ENCODE assay signal across 11 mouse cellular contexts in the genomic region with DNA sequence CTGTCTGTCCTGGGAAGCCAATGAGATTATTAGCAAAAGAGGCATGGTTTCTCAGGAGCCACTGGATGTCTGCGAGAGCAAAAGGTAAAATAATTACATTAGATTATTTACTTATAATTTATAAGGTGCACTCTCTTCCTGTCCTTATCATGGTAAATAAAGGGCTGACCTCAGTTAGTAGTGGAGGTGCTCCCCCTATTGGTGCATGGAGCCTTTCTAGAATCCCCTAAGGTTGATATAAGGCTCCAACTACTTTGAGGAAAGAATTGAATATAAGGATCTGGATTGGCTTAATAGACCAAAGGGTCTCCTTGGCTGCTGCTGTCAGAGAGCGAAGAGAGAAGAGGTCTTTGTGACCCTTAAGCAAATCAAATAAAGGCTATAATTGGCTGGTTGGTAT. TPM values are rescaled to one million over a fixed set of nuclear protein-coding genes. Genes with fewer than 3 reads are reported as not detected.
DNase-seq lines count a peak whose midpoint lies in the region; ATAC-seq and TF ChIP-seq lines count a peak whose summit lies in the region.
"Had no signal": no experiment of that assay in that cellular context is flagged by ENCODE, and none has a peak within 500 bp of the region (broad histone marks: within the 10 kb centered on the region; RNA-seq: fewer than 3 reads in every experiment).

No protein-coding gene starts in this region.

- WGBS in lung, adult 2 months: 87% methylated on average over 2 of the region's 2 CpGs

- ATAC-seq in frontal cortex, adult (ENCODE audit: low TSS enrichment): no peak

- no peak for TF ChIP-seq POLR2A in lung, adult 2 months (IDR thresholded peaks at IDR 0.05; ENCODE audit: borderline replicate concordance, extremely low read depth, low read depth, low read length)

- no peak for TF ChIP-seq CTCF in lung, adult 2 months (IDR thresholded peaks at IDR 0.05; ENCODE audit: insufficient read depth, low read length)

- DNase-seq in adrenal gland, postnatal 25 days: peak; percentile 17
- DNase-seq in adrenal gland, adult 2 months: no peak
- peak; percentile 11 to 24 for DNase-seq in lung, adult 18-20 months
- DNase-seq in lung, adult 2 months: no peak
- DNase-seq in kidney, postnatal 14 days: peak; percentile 34
- peak; percentile 22 for DNase-seq in thymus, postnatal 0 days (ENCODE audit: low spot score)
- no peak for DNase-seq in MN1 (ENCODE audit: low spot score)
- DNase-seq: cerebellum, postnatal 36 days; gastrocnemius, postnatal 14 days had no signal

- H3K4me3 ChIP-seq in lung, adult 2 months (replicated peaks; ENCODE audit: extremely low read depth, low read depth, low read length): no peak overlapping the region
- H3K4me3 ChIP-seq: hindbrain, embryonic 15.5 days had no signal

- H3K4me1 ChIP-seq in lung, adult 2 months (ENCODE audit: control insufficient read depth, insufficient read depth, low read length): no peaks in the 10 kb centered on the region; the same call in 1 of the 2 replicates
- H3K4me1 ChIP-seq: hindbrain, embryonic 15.5 days had no signal

RNA-seq across cellular contexts. Expression of gene Tecpr2, which starts 14.5 kb away (rescaled TPM):
- 9.5 and 10.1 TPM in 2 replicates for total RNA-seq in adrenal gland, postnatal 25 days (2021)
- 1 to 10 TPM; 8.2 TPM for total RNA-seq in adrenal gland, adult 2 months (2021)
- polyA plus RNA-seq in adrenal gland, adult 2 months (2012; rRNA removed): 6.1 and 7.0 TPM in 2 replicates
- 5.2 and 5.3 TPM in 2 replicates for polyA plus RNA-seq in lung, adult 2 months (2012; rRNA removed)
- polyA plus RNA-seq in thymus, postnatal 0 days (2015; fragmentation: Nextera tagmentation; extraction: Ambion mirVana): 1.6 and 1.8 TPM in 2 replicates

RNA-seq across cellular contexts. Expression of gene Cinp, which starts 14.6 kb away (rescaled TPM):
- total RNA-seq in adrenal gland, postnatal 25 days (2021): 35.8 and 43.9 TPM in 2 replicates
- 10 to 100 TPM; 41.0 to 41.9 TPM for total RNA-seq in adrenal gland, adult 2 months (2021)
- 51.2 and 52.8 TPM in 2 replicates for polyA plus RNA-seq in adrenal gland, adult 2 months (2012; rRNA removed)
- 30.2 and 34.8 TPM in 2 replicates for polyA plus RNA-seq in lung, adult 2 months (2012; rRNA removed)
- 70.0 and 71.9 TPM in 2 replicates for polyA plus RNA-seq in thymus, postnatal 0 days (2015; fragmentation: Nextera tagmentation; extraction: Ambion mirVana)

RNA-seq across cellular contexts. Expression of gene Zfp839, which starts 53.5 kb away (rescaled TPM):
- total RNA-seq in adrenal gland, postnatal 25 days (2021): 16.3 and 17.7 TPM in 2 replicates
- 10 to 100 TPM; 11.1 to 14.1 TPM for total RNA-seq in adrenal gland, adult 2 months (2021)
- polyA plus RNA-seq in adrenal gland, adult 2 months (2012; rRNA removed): 6.9 and 8.5 TPM in 2 replicates
- polyA plus RNA-seq in lung, adult 2 months (2012; rRNA removed): 5.2 and 5.7 TPM in 2 replicates
- polyA plus RNA-seq in thymus, postnatal 0 days (2015; fragmentation: Nextera tagmentation; extraction: Ambion mirVana): 1.6 and 3.1 TPM in 2 replicates

Comparison
In these comparisons a context has a peak if more than half of its experiments do, and no peak if none do; other contexts are left out.
1. DNase-seq: peak in adrenal gland, postnatal 25 days (single experiment), lung, adult 18-20 months (2 of 2), kidney, postnatal 14 days (single experiment) and thymus, postnatal 0 days (single experiment); none in adrenal gland, adult 2 months (single experiment), lung, adult 2 months (single experiment) and MN1 (single experiment).